In genomic region chr6:140816831-140817230, GRCm38 (mm10) we compare ENCODE assay signal across 13 mouse cellular contexts.
DNase-seq lines count a peak whose midpoint lies in the region; ATAC-seq and TF ChIP-seq lines count a peak whose summit lies in the region.
"Had no signal": no experiment of that assay in that cellular context is flagged by ENCODE, and none has a peak within 500 bp of the region (broad histone marks: within the 10 kb centered on the region; RNA-seq: fewer than 3 reads in every experiment).

No protein-coding gene starts in this region.

- H3K9me3 ChIP-seq in kidney, postnatal 0 days (replicated peaks; ENCODE audit: low read length), result no peaks in the 10 kb centered on the region
- no peaks in the 10 kb centered on the region for H3K9me3 ChIP-seq in kidney, embryonic 16.5 days (ENCODE audit: low read length)
- H3K9me3 ChIP-seq: limb, embryonic 13.5 days; neural tube, embryonic 12.5 days had no signal

- H3K27ac ChIP-seq in kidney, postnatal 0 days, result no peak overlapping the region
- no peak overlapping the region for H3K27ac ChIP-seq in kidney, embryonic 16.5 days (ENCODE audit: low read length)
- no peak overlapping the region; the same call in 1 of the 2 replicates for H3K27ac ChIP-seq in thymus, adult 2 months (ENCODE audit: control insufficient read depth, insufficient read depth, low read length)
- H3K27ac ChIP-seq: limb, embryonic 13.5 days; neural tube, embryonic 12.5 days had no signal

- TF ChIP-seq POLR2A in thymus, adult 2 months (IDR thresholded peaks at IDR 0.05; ENCODE audit: control insufficient read depth, extremely low read depth, insufficient read depth, low read length, poor library complexity), result no peak

- DNase-seq in kidney, postnatal 0 days (ENCODE audit: low spot score), result peak; percentile 18
- peak; percentile 57 for DNase-seq in thymus, postnatal 0 days (ENCODE audit: low spot score)
- DNase-seq in thymus, adult 2 months, result no peak
- peak; percentile 90 for DNase-seq in splenic B cell, adult 2 months (ENCODE audit: low read depth, low spot score)
- no peak for DNase-seq in cerebellum, adult 18-20 months
- no peak for DNase-seq in layer of hippocampus, adult 18-20 months (ENCODE audit: low spot score in 2 of 2)
- DNase-seq: cerebellum, postnatal 36 days; kidney, adult 8-10 months had no signal

- no peaks in the 10 kb centered on the region for H3K36me3 ChIP-seq in kidney, postnatal 0 days (ENCODE audit: insufficient read depth, low read length)
- H3K36me3 ChIP-seq in kidney, embryonic 16.5 days (ENCODE audit: insufficient read depth, low read length), result no peaks in the 10 kb centered on the region
- H3K36me3 ChIP-seq in thymus, adult 2 months (ENCODE audit: control insufficient read depth, insufficient read depth, low read length), result no peaks in the 10 kb centered on the region
- no peaks in the 10 kb centered on the region for H3K36me3 ChIP-seq in splenic B cell, adult 2 months (ENCODE audit: control insufficient read depth, insufficient read depth, low read length, poor library complexity, severe bottlenecking)
- H3K36me3 ChIP-seq: limb, embryonic 13.5 days; neural tube, embryonic 12.5 days had no signal

- no peak for TF ChIP-seq CTCF in kidney, postnatal 0 days (IDR thresholded peaks at IDR 0.05; ENCODE audit: low read depth)
- TF ChIP-seq CTCF in thymus, adult 2 months (IDR thresholded peaks at IDR 0.05; ENCODE audit: borderline replicate concordance, control insufficient read depth, extremely low read depth, insufficient read depth, low read length, poor library complexity), result no peak

- no peak overlapping the region for H3K4me3 ChIP-seq in kidney, postnatal 0 days (replicated peaks; ENCODE audit: low read depth, low read length)
- no peak overlapping the region for H3K4me3 ChIP-seq in kidney, embryonic 16.5 days (ENCODE audit: low read length)
- no peak overlapping the region for H3K4me3 ChIP-seq in thymus, adult 2 months (ENCODE audit: control insufficient read depth, insufficient read depth, low read length)
- H3K4me3 ChIP-seq: limb, embryonic 13.5 days; neural tube, embryonic 12.5 days had no signal

- 37% methylated on average over 6 of the region's 6 CpGs for WGBS in kidney, postnatal 0 days
- 38% methylated on average over 6 of the region's 6 CpGs for WGBS in kidney, embryonic 16.5 days
- WGBS in thymus, adult 2 months, result 4% methylated on average over 6 of the region's 6 CpGs

- no peak overlapping the region for H3K4me2 ChIP-seq in kidney, postnatal 0 days (ENCODE audit: low read length)
- H3K4me2 ChIP-seq in kidney, embryonic 16.5 days (replicated peaks; ENCODE audit: low read depth, low read length), result no peak overlapping the region
- H3K4me2 ChIP-seq: limb, embryonic 13.5 days; midbrain, embryonic 11.5 days; neural tube, embryonic 12.5 days had no signal

- no peaks in the 10 kb centered on the region for H3K27me3 ChIP-seq in kidney, postnatal 0 days (ENCODE audit: insufficient read depth, low read length)
- no peaks in the 10 kb centered on the region for H3K27me3 ChIP-seq in kidney, embryonic 16.5 days (ENCODE audit: insufficient read depth, low read length)
- no peaks in the 10 kb centered on the region for H3K27me3 ChIP-seq in thymus, adult 2 months (ENCODE audit: control insufficient read depth, insufficient read depth, low read length)
- no peaks in the 10 kb centered on the region for H3K27me3 ChIP-seq in splenic B cell, adult 2 months (ENCODE audit: control insufficient read depth, insufficient read depth, low read length, poor library complexity, severe bottlenecking)
- H3K27me3 ChIP-seq: limb, embryonic 13.5 days; neural tube, embryonic 12.5 days had no signal

- ATAC-seq in kidney, postnatal 0 days (replicated peaks; ENCODE audit: low FRiP score, low read depth), result no peak
- ATAC-seq in kidney, embryonic 16.5 days (ENCODE audit: low FRiP score, low TSS enrichment), result no peak
- peak; percentile 77 for ATAC-seq in common myeloid progenitor, adult 5-6 weeks (replicated peaks; ENCODE audit: low read depth, poor library complexity, severe bottlenecking)

- H3K4me1 ChIP-seq in kidney, postnatal 0 days (replicated peaks; ENCODE audit: insufficient read depth, low read length), result peaks cover 4% of the 10 kb centered on the region; the same call in 1 of the 2 replicates
- H3K4me1 ChIP-seq in kidney, embryonic 16.5 days (ENCODE audit: insufficient read depth, low read length), result no peaks in the 10 kb centered on the region
- H3K4me1 ChIP-seq in thymus, adult 2 months (replicated peaks; ENCODE audit: control insufficient read depth, insufficient read depth, low read length), result peaks cover 16% of the 10 kb centered on the region
- H3K4me1 ChIP-seq: limb, embryonic 13.5 days; neural tube, embryonic 12.5 days had no signal

- no peak overlapping the region for H3K9ac ChIP-seq in kidney, postnatal 0 days (ENCODE audit: low read depth, low read length)
- no peak overlapping the region for H3K9ac ChIP-seq in kidney, embryonic 16.5 days (replicated peaks; ENCODE audit: low read length)
- H3K9ac ChIP-seq: limb, embryonic 13.5 days; neural tube, embryonic 12.5 days had no signal

Comparison
In these comparisons a context has a peak if more than half of its experiments do, and no peak if none do; other contexts are left out.
1. DNase-seq: peak in kidney, postnatal 0 days (single experiment), thymus, postnatal 0 days (single experiment) and splenic B cell, adult 2 months (single experiment); none in thymus, adult 2 months (single experiment), cerebellum, adult 18-20 months (0 of 2) and layer of hippocampus, adult 18-20 months (0 of 2).